Mouse (Mus musculus) heart, adult 2 months (tissue): Measurements from ENCODE around the gene Sorbs2. TPM values are rescaled to one million over a fixed set of nuclear protein-coding genes. Genes with fewer than 3 reads are reported as not detected.

ENCODE experiments used
- DNase-seq, 2 experiments: peaks; one replicate each; pipeline ENCODE4 v3.0.0; 2021
- H3K27ac ChIP-seq: fragments of 200-600 bp; 2 replicates; pipeline ENCODE4 v1.8.1; 2022
- H3K27me3 ChIP-seq: fragments of 200-500 bp; 2 replicates; pipeline ENCODE4 v1.6.1; 2012; ENCODE audit warnings: mild to moderate bottlenecking, low read length, inconsistent platforms, mixed read lengths; ENCODE audit not compliant: control insufficient read depth, insufficient read depth
- H3K36me3 ChIP-seq: fragments of 200-500 bp; 2 replicates; pipeline ENCODE4 v1.6.1; 2012; ENCODE audit warnings: low read length, inconsistent platforms; ENCODE audit not compliant: control insufficient read depth, insufficient read depth
- H3K4me1 ChIP-seq: fragments of 200-500 bp; 2 replicates; pipeline ENCODE4 v1.6.1; 2011; ENCODE audit warnings: low read length; ENCODE audit not compliant: control insufficient read depth, insufficient read depth
- H3K4me3 ChIP-seq: fragments of 200-600 bp; 2 replicates; pipeline ENCODE4 v1.8.1; 2022
- H3K79me2 ChIP-seq: fragments of 200-500 bp; replicated peaks from 2 replicates; pipeline ENCODE4 v1.6.1; 2012; ENCODE audit warnings: mild to moderate bottlenecking, inconsistent platforms, low read length, moderate library complexity, mixed read lengths; ENCODE audit not compliant: control insufficient read depth, insufficient read depth
- H3K9ac ChIP-seq: fragments of 200-500 bp; 2 replicates; pipeline ENCODE4 v1.6.1; 2012; ENCODE audit warnings: low read depth, mild to moderate bottlenecking, control low read depth, inconsistent platforms, low read length, mixed read lengths
- CTCF ChIP-seq: fragments of 200-600 bp; IDR thresholded peaks from 2 replicates; pipeline ENCODE4 v1.8.1; 2022; ENCODE audit warnings: antibody characterized with exemption, mild to moderate bottlenecking, moderate library complexity
- EP300 ChIP-seq: fragments of 200-500 bp; IDR thresholded peaks from 2 replicates; pipeline ENCODE4 v1.6.1; 2011; ENCODE audit warnings: low read depth, low read length, control low read depth; ENCODE audit not compliant: insufficient read depth
- POLR2A ChIP-seq: fragments of 200-500 bp; IDR thresholded peaks from 2 replicates; pipeline ENCODE4 v1.6.1; 2011; ENCODE audit warnings: mild to moderate bottlenecking, low read depth, low read length, control low read depth; ENCODE audit not compliant: insufficient read depth
- WGBS: fragments of 180-500 bp; shearing (Covaris S2); methylation state at CpG from one replicate; pipeline ENCODE4 v1.1.7; 2018; 5-methylcytosine and 5-hydroxymethylcytosine counted together
- intact Hi-C: fragments of 180-260 bp; cut with DNase I; formaldehyde crosslinking; loops from one replicate; pipeline ENCODE4 v1.15.1; 2025
- polyA plus RNA-seq: library from polyadenylated mRNA; depleted of rRNA; stranded (reverse); fragments of >200 nt; gene quantifications from 2 replicates; pipeline ENCODE4 v1.2.3, GENCODE M21; 2012
- total RNA-seq, 2 experiments: library from RNA; stranded (reverse); gene quantifications; 2 replicates each; pipeline ENCODE4 v1.2.3; 2021

Gene Sorbs2
- total and polyA plus RNA-seq, 3 experiments: 233 to 581 (median 506) TPM

GRCm38 (mm10) chr8:45528890-45529289 lies 21.3 kb downstream of the Sorbs2 start:
- TF ChIP-seq EP300 (no peak), CTCF (no peak), POLR2A (no peak)
- WGBS: 20% methylated on average over 2 of the region's 2 CpGs
- Histone ChIP-seq H3K27me3 (no peaks in the 10 kb centered on the region), H3K4me1 (no peaks in the 10 kb centered on the region), H3K36me3 (no peaks in the 10 kb centered on the region), H3K9ac (no peak overlapping the region), H3K27ac (no peak overlapping the region), H3K79me2 (no peaks in the 10 kb centered on the region), H3K4me3 (no peak overlapping the region)
- intact Hi-C loops: no loop called here
- no peak for DNase-seq

GRCm38 (mm10) chr8:45536578-45536977 lies 29.0 kb downstream of the Sorbs2 start:
- H3K27ac ChIP-seq: no peak overlapping the region
- 87% methylated on average over 9 of the region's 9 CpGs for WGBS
- H3K79me2 ChIP-seq: no peaks in the 10 kb centered on the region
- TF ChIP-seq CTCF (no peak), EP300 (no peak), POLR2A (no peak)
- H3K4me3 ChIP-seq: no peak overlapping the region
- no peak for DNase-seq
- H3K4me1 ChIP-seq: no peaks in the 10 kb centered on the region
- H3K36me3 ChIP-seq: no peaks in the 10 kb centered on the region
- no peak overlapping the region for H3K9ac ChIP-seq
- intact Hi-C loops: no loop called here
- no peaks in the 10 kb centered on the region for H3K27me3 ChIP-seq

GRCm38 (mm10) chr8:45540513-45540912 lies 32.9 kb downstream of the Sorbs2 start:
- Histone ChIP-seq H3K36me3 (no peaks in the 10 kb centered on the region), H3K4me3 (no peak overlapping the region), H3K79me2 (no peaks in the 10 kb centered on the region), H3K9ac (no peak overlapping the region), H3K4me1 (no peaks in the 10 kb centered on the region), H3K27ac (no peak overlapping the region), H3K27me3 (no peaks in the 10 kb centered on the region)
- no peak for DNase-seq
- intact Hi-C loops: no loop called here
- TF ChIP-seq CTCF (no peak), EP300 (no peak), POLR2A (no peak)
- WGBS: 77% methylated on average over 5 of the region's 5 CpGs

- Histone ChIP-seq H3K27me3 (no peaks in the 10 kb centered on the region), H3K4me3 (no peak overlapping the region), H3K36me3 (no peaks in the 10 kb centered on the region), H3K9ac (no peak overlapping the region), H3K27ac (no peak overlapping the region), H3K79me2 (no peaks in the 10 kb centered on the region), H3K4me1 (no peaks in the 10 kb centered on the region)
- 94% methylated on average over 3 of the region's 3 CpGs for WGBS
- intact Hi-C loops: no loop called here
- DNase-seq: no peak
- TF ChIP-seq POLR2A (no peak), EP300 (no peak)
Measured at GRCm38 (mm10) chr8:45552175-45552574, 44.6 kb downstream of the Sorbs2 start.

- no peak for DNase-seq
- Histone ChIP-seq H3K9ac (no peak overlapping the region), H3K27ac (no peak overlapping the region), H3K79me2 (no peaks in the 10 kb centered on the region), H3K4me1 (no peaks in the 10 kb centered on the region), H3K4me3 (no peak overlapping the region), H3K27me3 (no peaks in the 10 kb centered on the region), H3K36me3 (no peaks in the 10 kb centered on the region)
- intact Hi-C loops: no loop called here
- 80% methylated on average over 4 of the region's 4 CpGs for WGBS
- TF ChIP-seq POLR2A: no peak
- TF ChIP-seq CTCF: no peak
- no peak for TF ChIP-seq EP300
Measured at GRCm38 (mm10) chr8:45554627-45555026, 47.0 kb downstream of the Sorbs2 start.

GRCm38 (mm10) chr8:45557936-45558335 lies 50.3 kb downstream of the Sorbs2 start:
- Histone ChIP-seq H3K27me3 (no peaks in the 10 kb centered on the region), H3K4me1 (no peaks in the 10 kb centered on the region), H3K27ac (no peak overlapping the region), H3K9ac (no peak overlapping the region), H3K4me3 (no peak overlapping the region), H3K79me2 (no peaks in the 10 kb centered on the region), H3K36me3 (no peaks in the 10 kb centered on the region)
- DNase-seq: no peak
- intact Hi-C loops: no loop called here
- TF ChIP-seq EP300 (no peak), CTCF (no peak), POLR2A (no peak)
- WGBS: 83% methylated on average over 3 of the region's 3 CpGs

- H3K9ac ChIP-seq: no peak overlapping the region
- H3K27ac ChIP-seq: no peak overlapping the region
- TF ChIP-seq EP300: no peak
- no peak for TF ChIP-seq POLR2A
- TF ChIP-seq CTCF: no peak
- no peak overlapping the region for H3K4me3 ChIP-seq
- WGBS: 80% methylated on average over 5 of the region's 5 CpGs
- intact Hi-C loops: no loop called here
- no peaks in the 10 kb centered on the region for H3K36me3 ChIP-seq
- H3K4me1 ChIP-seq: no peaks in the 10 kb centered on the region
- no peaks in the 10 kb centered on the region for H3K27me3 ChIP-seq
- H3K79me2 ChIP-seq: no peaks in the 10 kb centered on the region
- no peak for DNase-seq
Measured at GRCm38 (mm10) chr8:45558426-45558825, 50.8 kb downstream of the Sorbs2 start.
